Mouse (Mus musculus) megakaryocyte-erythroid progenitor cell, adult 5-6 weeks (primary cell): ENCODE measurements around the gene Tmem184b. TPM values are rescaled to one million over a fixed set of nuclear protein-coding genes. Genes with fewer than 3 reads are reported as not detected.

Experiments
- ATAC-seq: replicated peaks from 2 replicates; pipeline ENCODE4 v1.8.0; 2016; ENCODE audit warnings: mild to moderate bottlenecking, inconsistent platforms; ENCODE audit not compliant: severe bottlenecking, poor library complexity, low FRiP score, low TSS enrichment
- total RNA-seq, 2 experiments: library from RNA; stranded (forward) in 1 of 2; stranded (reverse) in 1 of 2; fragments of 200-1000, 215-1000 nt in 1 of 2; fragments of >200 nt in 1 of 2; fragmentation: Nextera tagmentation in 1 of 2; gene quantifications; 2 replicates each; pipeline ENCODE4 v1.2.3; 2014 to 2017

Gene Tmem184b
- total RNA-seq, 2 experiments from 2014 or later: 5.0 to 8.3 TPM

- ATAC-seq: no peak
Observed at GRCm38 (mm10) chr15:79403763-79404210, 418 bp upstream of the Tmem184b start.

- ATAC-seq: no peak
Observed at GRCm38 (mm10) chr15:79402176-79402575, 1.2 kb downstream of the Tmem184b start.

DNA sequence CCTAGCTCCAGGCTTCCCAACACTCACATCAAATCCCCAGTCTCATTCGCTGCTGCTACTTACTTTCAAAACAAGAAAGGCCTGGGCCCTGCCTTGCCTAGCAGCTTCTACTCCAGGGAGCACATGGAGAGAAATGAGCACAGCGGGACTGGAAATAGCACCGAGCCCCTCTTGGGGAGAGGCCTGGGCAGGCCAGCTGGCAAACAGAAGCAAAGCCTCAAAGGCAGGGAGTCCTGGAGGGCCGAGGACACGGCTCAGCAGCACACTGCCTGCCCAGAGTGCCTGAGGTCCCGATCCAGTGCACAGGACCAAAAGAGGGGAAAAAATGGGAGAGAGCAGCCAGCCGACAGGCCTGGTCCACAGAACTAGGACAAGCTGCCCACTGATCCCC, 2.4 kb downstream of the Tmem184b start:
- ATAC-seq: no peak

DNA sequence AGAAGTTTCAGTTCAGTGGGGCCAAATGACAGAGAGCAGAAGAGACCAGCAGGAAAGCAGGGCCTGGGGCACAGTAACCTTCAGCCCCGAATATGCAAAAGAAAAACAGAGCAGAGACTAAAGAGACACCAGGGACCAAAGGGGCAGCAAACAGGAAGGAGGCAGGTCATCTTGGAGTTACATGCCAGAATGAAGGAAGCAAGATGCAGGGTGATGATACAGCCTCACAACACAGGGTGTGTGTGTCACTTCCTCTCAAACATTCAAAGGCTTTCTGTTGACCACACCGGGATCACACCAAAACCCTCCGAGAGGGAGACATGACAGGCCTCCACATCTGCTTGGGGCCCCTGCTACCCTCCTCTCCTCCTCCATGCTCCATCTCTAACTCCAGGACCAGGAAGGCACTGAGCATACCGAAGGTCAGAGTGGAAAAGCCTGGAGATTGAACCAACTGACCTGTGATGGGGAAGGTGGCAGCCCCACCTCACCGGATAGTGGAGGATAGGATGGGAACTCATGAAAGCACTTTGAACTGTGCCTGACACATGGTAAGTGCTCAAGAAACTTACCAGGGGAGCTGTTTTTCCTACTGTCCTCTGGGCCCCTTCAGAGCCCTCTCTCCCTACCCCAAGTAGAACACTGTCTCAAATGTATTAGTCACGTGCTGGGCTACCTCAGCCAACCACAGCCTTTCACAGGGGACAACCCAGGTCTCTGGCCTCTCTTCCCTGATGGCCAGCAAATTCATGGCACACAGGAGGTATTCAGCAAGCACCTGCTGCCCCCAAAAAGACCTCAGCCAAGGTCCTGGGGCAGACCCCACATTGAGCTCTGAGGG, 3.0 kb downstream of the Tmem184b start:
- no peak for ATAC-seq

DNA sequence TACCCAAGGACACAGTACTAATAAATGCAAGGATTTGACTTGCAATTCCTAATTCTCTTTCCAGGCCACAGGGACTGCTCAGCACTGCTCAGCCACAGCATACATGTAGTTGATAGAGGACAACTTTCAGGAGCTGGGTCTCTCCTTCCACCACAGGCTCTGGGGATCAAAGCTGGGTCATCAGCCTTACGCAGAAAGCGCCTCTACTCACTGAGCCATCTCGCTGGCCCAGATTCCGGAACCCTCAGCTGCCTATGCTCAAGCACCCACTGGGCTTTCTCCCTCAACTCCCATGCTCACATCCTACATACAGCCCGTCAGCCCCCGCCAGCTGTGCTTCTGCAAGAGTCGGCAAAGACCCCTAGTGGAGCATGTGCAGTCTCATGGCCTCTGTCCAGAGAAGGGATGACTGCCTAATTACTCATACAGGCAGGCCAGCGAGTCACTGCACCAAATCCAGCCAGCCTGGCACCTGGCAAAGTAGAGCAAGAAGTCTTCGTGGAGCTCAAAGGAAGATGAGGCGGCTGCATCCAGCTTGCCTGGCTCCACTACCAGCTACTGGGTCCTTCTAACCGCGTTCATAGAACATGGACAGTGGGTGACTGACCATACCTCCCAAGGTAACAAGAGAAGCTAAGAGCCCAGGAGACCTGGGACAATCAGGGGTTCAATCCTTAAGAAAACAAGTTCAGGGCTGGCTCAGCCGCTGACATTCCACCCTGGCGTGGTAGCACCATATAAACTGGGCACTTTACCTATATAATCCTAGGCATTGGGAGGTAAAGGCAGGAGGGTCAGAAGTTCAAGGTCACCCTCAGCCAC, 3.9 kb downstream of the Tmem184b start:
- no peak for ATAC-seq

GRCm38 (mm10) chr15:79396736-79397135, 6.6 kb downstream of the Tmem184b start:
- peak; percentile 50; the same call in 1 of the 2 replicates for ATAC-seq

DNA sequence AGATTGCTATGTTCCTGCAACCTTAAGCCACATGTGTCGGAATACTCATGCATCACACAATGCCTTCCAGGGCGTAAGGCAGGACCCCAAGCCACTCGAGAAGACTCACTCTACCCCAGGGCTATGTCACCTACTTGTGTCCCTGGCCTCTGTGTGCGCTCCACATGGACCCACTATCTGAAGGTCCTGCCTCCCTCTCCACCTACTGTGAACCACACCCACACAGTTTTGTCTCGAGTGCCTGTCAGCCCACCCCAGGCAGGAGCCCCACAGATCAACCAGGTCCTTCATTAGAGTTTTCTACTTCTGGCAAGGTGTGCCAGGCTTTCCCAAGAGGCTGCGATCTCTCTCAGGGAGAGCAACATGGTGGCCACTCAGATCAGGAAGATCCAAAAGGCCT, 8.1 kb downstream of the Tmem184b start:
- ATAC-seq: no peak

DNA sequence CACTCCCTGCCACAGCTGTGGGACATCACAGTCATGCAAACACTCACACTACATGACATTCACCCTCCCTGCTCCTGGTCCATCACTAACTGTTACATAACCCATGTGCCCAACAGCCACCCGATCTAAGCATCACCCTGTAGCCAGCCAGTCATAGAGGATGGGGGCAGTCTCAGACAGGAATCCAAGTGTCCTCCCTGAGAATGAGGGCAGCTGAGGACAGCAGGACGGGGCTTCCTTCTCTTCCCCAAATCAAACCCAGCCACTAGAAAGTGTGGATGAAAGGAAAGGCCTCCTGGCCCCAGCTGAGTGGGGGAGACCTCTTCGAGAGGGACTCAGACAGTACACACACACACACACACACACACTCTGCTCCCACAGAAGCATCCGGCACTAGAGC, 8.5 kb downstream of the Tmem184b start:
- no peak for ATAC-seq

DNA sequence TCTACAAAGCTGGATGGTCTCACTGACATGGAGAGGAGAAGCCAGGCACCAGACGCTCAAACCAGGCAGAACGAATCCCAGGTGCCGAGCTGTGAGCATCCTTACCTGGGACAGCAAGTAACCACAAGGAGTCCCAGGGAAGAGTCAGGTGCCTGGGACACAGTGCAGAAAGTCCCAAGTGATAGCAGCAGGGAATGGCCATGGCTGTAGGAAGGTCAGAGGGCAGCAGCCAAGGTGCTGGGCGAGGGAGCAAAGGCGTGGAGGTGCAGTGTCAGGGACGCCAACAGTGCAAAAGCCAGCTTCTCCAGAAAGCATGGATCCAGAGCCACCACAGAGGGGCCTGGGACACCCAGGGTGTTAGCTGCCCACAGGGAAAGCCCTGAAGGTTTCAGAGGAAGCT, 10.3 kb downstream of the Tmem184b start:
- no peak for ATAC-seq

DNA sequence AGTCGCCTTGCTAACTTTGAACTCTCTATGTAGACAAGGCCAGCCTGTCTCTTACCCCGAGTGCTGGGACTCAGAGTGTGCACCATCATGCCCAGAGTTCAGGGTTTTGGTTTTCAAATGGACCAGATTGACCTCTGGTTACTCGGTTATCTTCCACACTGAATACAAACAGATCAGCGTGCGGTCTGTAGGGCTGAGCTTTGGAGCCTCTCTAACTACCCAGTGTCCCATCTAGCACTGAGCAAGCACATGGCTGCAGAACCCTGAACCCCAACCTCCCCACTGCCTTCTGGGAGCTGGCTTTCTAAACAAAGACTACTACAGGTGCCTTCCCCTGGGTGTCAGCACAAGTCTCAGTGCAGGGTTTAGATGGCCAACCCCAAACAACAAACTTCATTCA, 10.8 kb downstream of the Tmem184b start:
- no peak for ATAC-seq

DNA sequence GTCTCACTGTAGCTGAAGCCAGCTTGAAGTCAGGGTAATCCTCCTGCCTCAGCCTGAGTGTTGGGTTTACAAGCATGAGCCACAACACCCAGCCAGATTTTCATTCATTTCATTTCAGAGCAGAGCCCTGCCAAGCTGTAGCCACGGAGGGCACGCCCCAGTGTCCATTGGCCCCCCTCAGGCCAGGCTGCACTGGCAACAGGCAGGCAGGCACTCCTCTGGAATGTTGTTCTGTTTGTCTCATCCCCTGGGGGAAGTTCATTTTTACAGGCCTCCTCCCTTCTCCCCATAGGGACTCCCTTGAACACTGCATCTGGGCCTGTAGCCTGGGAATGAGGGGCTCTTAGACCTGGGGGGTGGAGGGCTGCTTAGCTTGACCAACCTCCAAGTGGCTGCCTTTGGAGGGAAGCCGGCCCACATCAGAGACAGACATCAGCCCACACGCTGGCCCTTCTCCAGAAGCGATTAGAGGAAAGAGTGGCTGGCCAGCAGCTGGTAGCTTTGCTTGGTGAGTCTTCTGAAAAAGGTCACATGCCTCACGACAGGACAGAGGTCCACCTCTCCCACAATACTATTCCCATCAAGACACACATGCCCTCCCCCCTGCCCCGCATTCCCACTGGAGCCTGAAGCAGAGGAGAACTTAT, 11.8 kb downstream of the Tmem184b start:
- no peak for ATAC-seq

- ATAC-seq: no peak
Observed at GRCm38 (mm10) chr15:79390434-79390833, 12.9 kb downstream of the Tmem184b start.

DNA sequence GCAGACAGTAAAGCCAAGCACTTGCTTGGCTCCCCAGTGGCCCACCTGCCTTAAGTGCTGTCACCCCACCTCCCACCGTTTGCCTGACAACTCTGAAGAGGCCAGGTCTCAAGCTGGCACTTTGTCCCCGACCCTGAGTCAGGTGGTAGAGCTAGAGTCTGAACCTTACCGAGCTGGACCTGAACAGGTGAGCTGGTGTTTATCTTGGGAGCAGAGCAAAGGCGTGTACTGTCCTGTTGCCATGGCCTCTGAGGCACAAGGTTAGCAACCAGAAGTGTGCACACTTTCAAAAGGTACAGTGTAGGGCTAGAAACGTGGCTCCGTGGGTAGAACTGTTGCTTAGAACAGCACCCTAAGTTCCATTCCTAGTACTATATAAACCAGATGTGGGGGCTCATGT, 15.2 kb downstream of the Tmem184b start:
- ATAC-seq: no peak

DNA sequence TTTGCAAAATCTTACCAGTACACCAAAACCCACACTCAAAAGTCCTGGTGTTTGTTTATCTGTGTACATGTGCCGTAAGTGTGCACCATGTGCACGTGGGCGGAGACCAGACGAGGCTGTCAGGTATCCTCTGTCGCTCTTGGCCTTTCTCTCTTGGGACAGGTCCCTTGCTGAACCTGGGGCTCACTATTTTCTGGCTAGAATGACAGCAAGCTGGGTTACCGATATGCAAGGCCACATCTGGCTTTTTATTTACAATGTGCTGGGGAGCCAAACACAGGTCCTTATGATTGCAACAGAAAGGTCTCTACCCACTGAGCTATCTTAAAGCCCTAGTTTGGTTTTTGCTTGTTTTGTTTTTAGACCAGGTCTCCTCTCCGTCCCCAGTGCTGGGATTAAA, 15.8 kb downstream of the Tmem184b start:
- no peak; the same call in 1 of the 2 replicates for ATAC-seq

- ATAC-seq: no peak
Observed at GRCm38 (mm10) chr15:79387081-79387480, 16.3 kb downstream of the Tmem184b start.

DNA sequence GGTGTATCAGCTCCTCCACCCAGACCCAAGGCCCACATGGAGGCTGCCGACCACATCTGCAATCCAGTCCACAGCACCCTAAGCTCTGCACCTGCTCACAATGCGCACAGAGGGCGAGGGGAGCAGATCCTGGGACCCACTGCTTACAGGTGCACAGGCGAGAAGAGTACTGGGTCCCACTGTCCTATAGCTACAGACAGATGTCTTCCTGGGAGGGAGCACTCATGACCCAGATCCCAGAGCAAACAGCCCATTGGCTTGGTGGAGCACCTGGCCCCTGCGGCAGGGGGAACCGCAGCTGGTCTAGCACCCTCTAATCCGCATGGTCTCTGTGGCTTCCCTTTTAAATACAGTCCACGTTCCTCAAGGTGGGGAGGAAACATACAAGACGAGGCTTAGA, 21.7 kb downstream of the Tmem184b start:
- ATAC-seq: no peak

GRCm38 (mm10) chr15:79380468-79381444, 22.6 kb downstream of the Tmem184b start:
- ATAC-seq: peak; percentile 88

DNA sequence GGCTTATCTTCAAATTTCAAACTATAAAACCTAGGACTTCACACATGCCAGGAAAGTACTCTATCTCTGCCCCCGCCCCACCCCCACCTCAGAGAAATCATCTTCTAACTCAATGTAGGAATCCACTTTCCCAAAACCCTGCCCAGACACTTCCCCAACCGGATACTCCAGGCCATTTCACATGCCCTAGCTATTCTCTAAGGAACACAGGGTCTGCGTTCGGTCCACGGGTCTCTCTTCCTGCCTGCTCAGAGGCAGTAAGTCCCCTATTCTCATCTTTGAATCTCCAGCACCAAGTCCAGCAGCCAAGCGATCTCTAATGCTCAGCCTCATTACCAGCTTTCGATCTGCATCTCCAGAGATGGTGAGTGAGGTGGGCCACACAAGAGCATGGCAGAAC, 23.7 kb downstream of the Tmem184b start:
- ATAC-seq: no peak

- no peak for ATAC-seq
Observed at GRCm38 (mm10) chr15:79378608-79379007, 24.8 kb downstream of the Tmem184b start.
